Mouse (Mus musculus) cerebellum, adult 11-12 months (tissue): ENCODE results near the gene Hist1h2bq.
"Not testable (repeated sequence)": the region's sequence is repeated elsewhere in the genome, so short reads cannot be mapped to it uniquely, and the experiment has no call there.

Experiments used
- DNase-seq: peaks from one replicate; pipeline ENCODE4 v3.0.0; 2022

Hist1h2bq gene

GRCm38 (mm10) chr13:21810073-21810472 lies at the start of gene Hist1h2bq, which contains the start of gene Hist1h2ao:
TSS of gene Hist1h2bq (minus strand) at chr13:21810197.
TSS of gene Hist1h2ao (plus strand) at chr13:21810465.
- not testable (repeated sequence) for DNase-seq

GRCm38 (mm10) chr13:21855698-21856162 lies 45.7 kb upstream of the Hist1h2bq start:
- DNase-seq: peak; percentile 44

- peak; percentile 84 for DNase-seq
Measured at GRCm38 (mm10) chr13:21855146-21855545, 45.1 kb upstream of the Hist1h2bq start.

DNA sequence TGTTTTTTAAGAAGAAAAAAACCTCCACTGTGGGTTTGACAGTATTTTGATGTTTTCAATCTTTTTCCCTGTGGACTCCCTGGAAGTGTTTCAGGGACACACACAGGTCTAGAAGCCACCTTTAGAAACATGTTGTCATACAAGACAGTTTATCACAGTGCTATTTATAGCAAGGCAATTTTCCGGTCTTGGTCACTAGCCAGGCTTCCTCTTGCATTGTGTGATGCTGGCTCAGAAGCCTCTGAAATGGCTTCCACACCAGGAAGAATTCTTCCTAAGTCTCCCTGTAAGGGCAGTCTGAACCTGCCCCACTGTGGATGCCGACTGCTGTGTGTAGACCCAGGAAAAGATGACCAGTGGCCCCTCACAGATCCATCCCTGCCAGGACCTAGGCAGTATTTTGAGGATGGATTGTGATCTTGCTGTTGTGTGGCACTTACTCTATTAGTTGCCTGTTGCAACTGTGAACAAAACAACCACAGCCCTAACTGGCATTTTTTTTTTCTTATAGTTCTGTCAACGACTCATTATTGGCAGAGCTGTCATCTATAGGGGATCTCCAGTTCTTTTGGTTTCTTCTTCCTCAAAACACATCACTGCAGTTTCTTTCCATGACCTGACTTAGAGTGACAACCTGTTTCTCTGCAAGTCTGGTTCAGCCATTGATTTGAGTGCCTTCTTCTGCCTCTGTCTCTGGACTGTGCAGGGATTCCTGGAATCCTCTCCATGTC lies 42.4 kb upstream of the Hist1h2bq start:
- DNase-seq: no peak

- not testable (repeated sequence) for DNase-seq
Measured at GRCm38 (mm10) chr13:21850696-21851095, 40.7 kb upstream of the Hist1h2bq start.

- no peak for DNase-seq
Measured at GRCm38 (mm10) chr13:21847883-21848282, 37.9 kb upstream of the Hist1h2bq start.

DNA sequence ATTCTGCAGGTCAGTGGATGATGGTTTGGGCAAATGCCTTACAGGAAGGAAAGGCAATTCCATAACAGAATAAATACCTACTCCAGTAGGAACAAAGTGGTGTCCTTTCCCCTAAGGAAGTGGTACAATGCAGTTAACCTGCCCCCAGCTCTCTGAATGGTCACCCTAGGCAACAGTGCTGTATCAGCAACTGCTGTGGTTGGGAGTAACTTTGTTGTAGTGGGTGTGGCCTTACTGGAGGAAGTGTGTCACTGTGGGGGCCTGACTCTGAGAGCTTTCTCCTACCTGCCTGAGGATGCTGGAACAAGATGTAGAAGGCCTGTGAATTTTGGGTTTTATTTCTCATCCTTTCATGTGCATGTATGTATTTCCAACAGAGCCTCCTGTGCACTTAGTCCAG lies 36.4 kb upstream of the Hist1h2bq start:
- DNase-seq: not testable (repeated sequence)

DNA sequence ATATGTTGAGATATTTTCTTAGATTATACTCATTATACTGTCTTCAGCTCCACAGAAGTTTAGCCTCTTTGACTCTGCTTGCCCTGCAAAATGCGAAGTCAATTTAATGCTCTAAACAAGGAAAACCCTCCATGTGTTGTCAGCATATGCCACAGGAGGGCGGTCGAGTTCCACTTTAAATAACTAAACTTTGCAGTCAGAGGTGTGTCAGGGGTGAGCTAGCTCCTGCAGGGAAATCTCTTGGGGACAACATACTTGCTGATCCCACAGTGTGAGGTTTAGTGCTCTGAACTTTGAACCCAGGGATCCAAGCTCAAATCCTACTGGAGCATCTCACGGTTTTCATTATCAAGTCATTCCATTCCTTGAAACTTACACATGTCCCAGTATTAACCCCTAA lies 30.5 kb upstream of the Hist1h2bq start:
- DNase-seq: not testable (repeated sequence)

GRCm38 (mm10) chr13:21833461-21833860 lies 23.5 kb upstream of the Hist1h2bq start, which contains the start of the genes Hist1h2ap and Hist1h2br:
TSS of gene Hist1h2ap (minus strand) at chr13:21833507.
TSS of gene Hist1h2br (plus strand) at chr13:21833743.
- not testable (repeated sequence) for DNase-seq

DNA sequence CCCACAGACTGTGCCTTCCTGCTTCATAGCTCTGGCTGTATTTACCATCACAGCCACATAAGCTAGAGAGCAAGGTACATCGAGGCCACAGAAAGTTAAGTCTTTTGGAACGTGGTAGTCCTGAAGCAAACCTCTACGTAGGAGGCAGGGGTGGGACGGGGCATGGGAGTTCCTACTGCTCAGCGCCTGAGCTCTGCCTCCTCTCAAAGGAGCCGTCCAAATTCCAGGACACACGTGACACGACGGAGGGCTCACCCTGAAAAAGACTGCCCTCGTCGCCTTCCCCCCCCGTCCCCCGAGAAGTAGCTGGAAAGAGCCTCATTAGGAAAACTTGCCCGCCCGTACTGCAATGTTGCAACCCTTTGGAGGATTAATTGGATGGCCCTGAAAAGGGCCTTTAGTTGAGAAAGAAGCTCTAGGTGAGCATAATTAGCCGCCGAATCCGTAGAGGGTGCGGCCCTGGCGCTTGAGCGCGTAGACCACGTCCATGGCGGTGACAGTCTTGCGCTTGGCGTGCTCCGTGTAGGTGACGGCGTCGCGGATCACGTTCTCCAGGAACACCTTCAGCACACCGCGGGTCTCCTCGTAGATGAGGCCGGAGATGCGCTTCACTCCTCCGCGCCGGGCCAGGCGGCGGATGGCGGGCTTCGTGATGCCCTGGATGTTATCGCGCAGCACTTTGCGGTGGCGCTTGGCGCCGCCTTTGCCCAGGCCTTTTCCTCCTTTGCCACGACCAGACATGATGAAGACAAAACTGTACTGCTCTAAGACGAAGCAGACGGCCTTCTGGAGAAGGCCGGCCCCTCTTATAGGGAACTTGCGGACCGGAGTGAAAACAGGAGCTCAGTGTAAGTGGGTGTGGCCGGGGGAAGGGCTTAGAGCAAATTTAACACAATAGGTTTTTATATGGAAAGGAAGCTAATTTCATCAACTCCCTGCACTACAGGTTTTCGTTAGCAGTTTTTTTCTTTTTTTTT lies 21.7 kb upstream of the Hist1h2bq start, which contains the start of gene Hist1h4n:
Gene Hist1h4n, minus strand, starts transcription at position 779 of the 977 bp plus-strand sequence.
- DNase-seq: peak; percentile 24

- no peak for DNase-seq
Measured at GRCm38 (mm10) chr13:21830344-21830743, 20.3 kb upstream of the Hist1h2bq start.

DNA sequence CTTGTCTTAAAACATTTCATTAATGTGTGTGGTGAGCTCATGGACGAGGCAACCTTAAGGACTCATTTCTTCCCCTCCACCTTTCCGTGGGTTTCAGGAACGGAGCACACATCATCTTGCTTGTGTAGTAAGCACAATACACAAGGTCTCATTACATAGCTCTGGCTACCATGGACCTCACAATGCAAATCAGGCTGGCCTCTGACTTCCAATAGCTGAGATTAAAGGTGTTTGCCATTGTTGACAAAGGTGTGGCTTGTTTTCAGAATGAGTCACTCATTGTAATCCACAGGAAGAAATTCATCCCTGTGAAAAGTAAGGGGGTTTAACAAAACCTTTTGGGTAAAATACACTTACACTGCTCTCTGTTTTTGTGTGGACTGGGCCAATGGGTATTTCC lies 18.5 kb upstream of the Hist1h2bq start:
- no peak for DNase-seq

DNA sequence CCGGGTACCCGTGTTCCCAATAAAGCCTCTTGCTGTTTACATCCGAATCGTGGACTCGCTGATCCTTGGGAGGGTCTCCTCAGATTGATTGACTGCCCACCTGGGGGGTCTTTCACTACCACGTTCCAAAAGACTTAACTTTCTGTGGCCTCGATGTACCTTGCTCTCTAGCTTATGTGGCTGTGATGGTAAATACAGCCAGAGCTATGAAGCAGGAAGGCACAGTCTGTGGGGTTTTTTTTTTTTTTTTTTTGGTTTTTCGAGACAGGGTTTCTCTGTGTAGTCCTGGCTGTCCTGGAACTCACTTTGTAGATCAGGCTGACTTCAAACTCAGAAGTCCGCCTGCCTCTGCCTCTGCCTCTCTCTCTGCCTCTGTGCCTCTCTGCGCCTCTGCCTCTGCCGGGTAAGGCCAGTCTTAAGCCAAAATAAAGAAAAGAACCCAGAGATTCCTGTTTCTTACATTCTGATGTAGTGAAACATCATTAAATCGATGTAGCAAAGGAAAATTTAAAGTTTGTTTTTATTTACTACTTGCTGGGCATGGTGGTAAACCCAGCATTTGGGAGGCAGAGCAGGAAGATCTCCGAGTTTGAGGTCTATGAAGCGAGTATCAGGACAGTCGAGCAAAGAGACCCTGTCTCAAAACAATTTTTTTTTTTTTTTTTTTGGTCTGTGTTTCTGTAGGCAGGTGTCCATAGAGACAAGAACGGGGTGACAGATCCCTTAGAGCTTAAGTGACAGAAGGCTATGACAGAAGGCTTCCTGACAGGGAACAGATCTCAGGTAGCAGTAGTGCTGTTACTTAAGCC lies 10.3 kb upstream of the Hist1h2bq start:
- not testable (repeated sequence) for DNase-seq

- not testable (repeated sequence) for DNase-seq
Measured at GRCm38 (mm10) chr13:21812092-21812491, 2.1 kb upstream of the Hist1h2bq start.

GRCm38 (mm10) chr13:21811539-21811938 lies 1.5 kb upstream of the Hist1h2bq start, which contains the start of gene Hist1h4m:
TSS of gene Hist1h4m (plus strand) at chr13:21811746.
- DNase-seq: peak; percentile 30

DNA sequence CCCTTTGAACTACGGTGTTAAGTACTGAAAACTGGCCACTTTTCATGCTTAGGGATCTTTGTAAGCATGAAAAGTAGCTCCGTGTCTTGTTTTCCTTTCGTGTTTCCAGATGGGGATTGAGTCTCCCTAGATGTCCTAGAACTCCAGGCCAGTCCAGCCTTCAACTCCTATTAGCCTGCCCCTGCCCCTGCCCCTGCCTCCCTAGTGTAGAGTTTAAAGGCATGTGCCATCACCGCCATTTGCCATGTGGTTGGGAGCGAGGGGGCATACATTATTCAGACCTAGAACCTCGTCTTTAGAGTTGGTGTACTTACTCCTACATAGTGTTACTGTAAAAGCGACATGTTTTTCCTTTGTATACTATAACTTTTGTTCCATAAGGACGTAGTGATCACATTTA lies 1.1 kb upstream of the Hist1h2bq start:
- DNase-seq: not testable (repeated sequence)

- DNase-seq: not testable (repeated sequence)
Measured at GRCm38 (mm10) chr13:21803058-21803457, 6.9 kb downstream of the Hist1h2bq start.

DNA sequence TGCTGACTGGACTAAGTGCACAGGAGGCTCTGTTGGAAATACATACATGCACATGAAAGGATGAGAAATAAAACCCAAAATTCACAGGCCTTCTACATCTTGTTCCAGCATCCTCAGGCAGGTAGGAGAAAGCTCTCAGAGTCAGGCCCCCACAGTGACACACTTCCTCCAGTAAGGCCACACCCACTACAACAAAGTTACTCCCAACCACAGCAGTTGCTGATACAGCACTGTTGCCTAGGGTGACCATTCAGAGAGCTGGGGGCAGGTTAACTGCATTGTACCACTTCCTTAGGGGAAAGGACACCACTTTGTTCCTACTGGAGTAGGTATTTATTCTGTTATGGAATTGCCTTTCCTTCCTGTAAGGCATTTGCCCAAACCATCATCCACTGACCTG lies 12.8 kb downstream of the Hist1h2bq start:
- not testable (repeated sequence) for DNase-seq

DNA sequence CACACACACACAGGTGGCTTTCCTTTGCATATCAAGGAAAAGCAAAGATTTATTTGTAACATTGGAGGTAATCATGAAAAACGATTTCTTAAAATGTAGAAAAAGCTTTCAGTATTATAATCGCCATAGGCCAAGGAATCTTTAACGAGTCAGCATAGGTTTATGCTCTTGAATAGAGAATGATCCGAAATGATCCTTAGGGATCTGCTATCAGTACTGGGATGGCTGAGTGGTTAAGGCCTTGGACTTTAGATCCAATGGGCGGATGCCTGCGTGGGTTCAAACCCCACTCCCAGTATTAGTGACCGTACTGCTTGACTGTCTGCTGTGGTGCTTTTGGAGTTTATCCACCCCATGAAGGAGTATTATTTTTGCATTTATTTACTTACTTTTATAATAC lies 14.4 kb downstream of the Hist1h2bq start:
- no peak for DNase-seq

DNA sequence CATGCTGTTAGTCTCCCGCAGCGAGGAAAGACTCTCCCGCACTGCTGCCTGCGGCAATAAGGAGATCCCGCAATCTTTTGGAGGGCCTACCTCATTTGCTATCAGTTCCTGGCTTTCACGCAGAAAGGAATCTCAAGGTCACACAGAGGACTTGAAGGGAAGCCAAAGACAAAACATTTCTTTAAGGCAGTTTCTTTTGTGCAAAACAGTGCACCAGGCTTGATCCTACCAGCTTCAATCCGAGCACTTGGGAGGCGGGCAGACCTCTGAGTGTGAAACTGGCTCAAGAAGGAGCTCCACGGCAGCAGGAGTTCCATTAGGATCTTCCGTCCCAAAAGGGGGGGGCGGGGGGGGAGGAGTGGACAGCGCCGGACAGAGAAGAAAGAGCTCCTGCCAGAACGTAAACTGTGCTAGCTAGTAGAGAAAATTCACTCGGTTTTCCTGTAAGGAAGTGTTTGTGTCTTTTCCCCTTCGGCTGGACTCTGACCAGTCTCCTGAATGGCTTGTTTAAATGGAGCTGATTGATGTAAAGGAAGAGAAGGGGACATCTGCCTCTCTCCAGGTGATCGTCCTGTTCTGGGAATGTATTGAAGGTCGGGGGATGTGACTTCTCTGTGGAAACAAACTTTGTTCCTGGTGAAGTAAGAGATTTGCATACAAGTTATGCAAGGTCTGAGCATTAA lies 19.3 kb downstream of the Hist1h2bq start:
- DNase-seq: no peak

DNA sequence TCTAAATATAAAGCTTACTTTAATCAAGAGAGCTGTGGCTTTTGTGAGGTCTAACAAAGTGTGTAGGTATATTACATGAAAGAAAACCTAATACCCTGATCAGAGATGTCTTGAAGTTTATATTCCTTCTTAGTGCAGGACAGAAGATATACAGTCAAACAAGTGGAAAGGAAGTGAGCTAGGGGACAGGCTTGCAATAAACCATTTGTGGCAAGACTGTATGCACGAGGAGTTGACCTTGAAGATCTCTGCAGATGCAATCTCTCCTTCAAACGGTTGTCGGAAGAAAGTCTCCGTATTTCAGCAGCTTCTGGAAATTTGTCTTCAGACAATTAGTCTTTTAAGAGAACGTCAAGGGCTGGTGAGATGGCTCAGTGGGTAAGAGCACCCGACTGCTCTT lies 20.1 kb downstream of the Hist1h2bq start:
- DNase-seq: no peak
